Mouse (Mus musculus) yolk sac, embryonic 10.5 days (tissue): ENCODE results near the gene Fgfr2.
"Not testable (repeated sequence)": the region's sequence is repeated elsewhere in the genome, so short reads cannot be mapped to it uniquely, and the experiment has no call there.

Source experiments
- DNase-seq: peaks from one replicate; pipeline ENCODE4 v3.0.0-alpha.2; 2017; ENCODE audit warnings: low spot score

Gene Fgfr2

DNA sequence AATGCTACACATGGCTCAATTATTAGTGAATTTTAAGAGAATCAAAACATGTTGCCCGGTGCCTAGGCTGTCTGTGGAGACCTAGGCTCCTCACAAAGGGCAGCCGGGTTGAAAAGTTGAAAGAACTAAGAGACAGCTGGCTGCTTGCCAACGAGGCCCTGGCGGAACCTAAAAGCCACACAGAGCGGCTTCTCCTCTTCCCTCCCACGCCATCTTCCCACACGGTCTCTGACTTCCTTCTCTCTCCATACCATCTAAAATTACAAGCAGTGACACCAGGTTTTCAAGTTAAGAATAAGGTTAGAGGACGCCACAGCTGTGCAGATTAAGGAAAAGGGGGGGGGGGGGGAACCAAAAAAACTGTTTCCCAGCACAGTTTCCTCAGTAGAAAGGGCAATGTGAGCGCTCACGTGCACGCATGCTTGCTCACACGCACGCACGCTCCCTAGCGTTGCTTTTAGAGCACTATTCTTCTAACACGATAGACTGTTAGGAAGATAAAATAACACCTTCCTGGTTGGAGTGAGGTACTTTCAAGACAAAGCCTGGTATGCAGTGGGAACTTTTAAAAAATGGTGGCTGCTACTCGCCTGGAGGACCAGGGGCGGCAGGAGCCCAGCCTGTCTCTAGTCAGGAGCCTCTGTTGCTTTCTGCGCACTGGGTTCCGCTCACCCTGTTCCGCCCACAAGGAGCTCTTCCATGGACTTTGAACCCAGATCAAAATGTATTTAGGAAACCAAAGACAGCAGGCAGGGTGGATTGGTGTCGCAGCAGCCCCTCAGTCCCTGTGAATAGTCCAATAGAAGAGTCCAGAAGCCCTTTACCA is 2491.4 kb downstream of the Fgfr2 start:
- DNase-seq = no peak

DNA sequence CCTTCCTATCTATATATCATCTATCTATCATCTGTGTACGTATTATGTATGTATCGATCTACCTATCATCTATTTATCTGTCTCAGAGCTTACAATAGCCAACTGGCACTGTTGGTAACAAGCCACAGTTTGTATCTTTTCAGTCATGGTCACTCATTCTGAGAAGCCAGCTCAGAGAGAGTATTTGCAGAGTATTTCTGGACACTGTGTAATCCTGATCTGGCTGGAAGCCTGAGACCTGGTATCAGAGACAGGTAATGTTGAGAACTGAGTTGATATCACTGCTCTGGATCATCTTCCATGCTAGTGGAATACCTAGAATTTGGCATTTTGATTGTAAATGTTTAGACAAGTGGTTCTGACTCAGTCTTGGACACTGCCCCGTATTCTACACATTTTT is 2492.2 kb downstream of the Fgfr2 start:
- no peak for DNase-seq

DNA sequence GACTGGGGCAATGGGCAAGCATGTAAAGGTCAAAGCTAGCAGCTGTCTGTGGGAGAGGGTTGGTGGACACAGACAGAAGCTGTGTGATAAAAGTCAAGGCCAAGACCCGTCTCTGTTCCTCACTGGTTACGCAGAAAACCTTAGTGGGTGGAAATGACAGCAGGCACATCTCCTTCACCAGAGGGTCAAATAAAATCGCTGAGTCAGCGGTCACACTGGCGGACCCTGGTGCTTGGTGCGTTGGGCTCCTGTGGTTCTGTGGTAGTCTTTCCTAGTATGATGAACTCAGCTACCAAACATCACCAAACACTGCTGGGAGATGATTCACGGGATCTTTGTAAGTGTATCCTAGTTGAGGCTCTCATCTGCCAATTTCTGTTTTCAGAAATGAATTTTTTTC is 2493.2 kb downstream of the Fgfr2 start:
- no peak for DNase-seq

DNA sequence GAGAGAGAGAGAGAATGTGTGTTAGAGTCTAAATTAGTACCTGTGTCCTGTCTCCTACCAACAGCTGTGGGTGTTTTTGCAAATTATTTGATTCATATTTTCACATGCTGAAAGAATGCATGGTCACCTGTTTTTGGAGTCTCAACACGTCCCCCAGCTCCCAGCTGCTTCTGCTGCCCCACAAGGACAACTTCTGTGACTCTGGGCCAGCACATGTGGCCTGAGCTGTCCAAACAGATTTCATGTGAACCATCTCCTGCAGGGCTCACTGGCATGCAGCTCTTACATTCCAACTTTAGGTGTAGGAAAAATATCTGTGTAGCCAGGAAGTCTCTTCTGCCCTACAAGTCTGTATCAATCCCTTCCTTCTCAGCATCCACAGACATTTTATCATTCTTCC is 2494.5 kb downstream of the Fgfr2 start:
- no peak for DNase-seq

DNA sequence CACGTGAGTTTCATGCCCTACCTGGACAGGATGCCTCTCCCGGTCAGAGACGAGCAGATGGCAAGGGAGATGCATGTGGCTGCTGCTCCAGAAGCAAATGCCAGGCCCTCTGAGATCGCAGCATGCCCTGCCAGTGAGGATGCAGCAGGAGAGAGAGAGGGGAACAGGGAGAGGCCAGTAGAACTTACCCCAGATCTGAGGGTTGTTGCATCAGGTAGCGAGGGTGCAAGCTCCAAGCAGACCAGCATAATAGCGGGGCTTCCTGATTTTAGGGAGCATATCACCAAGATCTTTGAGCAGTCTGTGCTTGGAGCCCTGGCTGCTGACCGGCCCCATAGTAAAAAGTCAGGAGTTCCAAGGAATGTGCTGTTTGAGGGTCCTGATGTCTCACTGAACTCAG is 2497.8 kb downstream of the Fgfr2 start:
- DNase-seq = no peak

DNA sequence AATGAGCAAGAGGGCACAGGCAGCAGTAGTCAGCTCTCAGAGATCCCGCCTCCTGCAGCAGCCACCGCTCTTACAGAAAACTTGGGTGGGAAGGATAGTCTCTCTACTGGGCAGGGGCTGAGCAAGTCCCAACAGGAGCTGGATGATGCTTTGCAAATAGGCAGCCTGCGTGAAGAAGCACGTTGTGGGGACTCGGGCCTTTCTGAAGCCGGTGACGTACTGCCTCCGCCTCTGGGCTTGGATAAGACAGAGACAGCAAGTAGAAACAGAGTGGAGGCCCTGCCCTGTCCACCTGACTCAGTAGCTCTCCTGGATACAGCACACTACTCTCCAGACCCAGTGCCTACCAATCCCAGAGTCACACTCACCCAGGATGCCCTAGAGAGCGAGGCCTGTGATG is 2498.9 kb downstream of the Fgfr2 start:
- no peak for DNase-seq

DNA sequence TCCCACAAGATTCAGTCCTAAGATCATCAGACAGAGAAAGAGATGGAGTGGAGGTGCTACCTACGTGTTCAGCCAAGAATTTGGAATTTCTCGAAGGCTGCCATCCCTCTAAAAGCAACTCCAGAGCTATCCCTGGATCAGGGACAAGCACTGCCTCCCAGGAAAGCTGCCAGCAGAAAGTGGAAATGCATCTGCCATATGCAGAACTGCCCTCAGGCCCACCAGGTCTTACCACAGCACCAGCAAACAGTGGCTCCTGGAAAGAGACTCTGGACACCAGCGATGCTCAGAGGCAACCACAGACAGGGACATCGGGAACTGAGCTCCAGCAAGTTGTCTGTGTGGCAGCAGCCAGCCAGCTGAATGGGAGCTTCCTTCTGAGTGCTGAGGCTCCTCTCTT is 2500.8 kb downstream of the Fgfr2 start:
- no peak for DNase-seq

DNA sequence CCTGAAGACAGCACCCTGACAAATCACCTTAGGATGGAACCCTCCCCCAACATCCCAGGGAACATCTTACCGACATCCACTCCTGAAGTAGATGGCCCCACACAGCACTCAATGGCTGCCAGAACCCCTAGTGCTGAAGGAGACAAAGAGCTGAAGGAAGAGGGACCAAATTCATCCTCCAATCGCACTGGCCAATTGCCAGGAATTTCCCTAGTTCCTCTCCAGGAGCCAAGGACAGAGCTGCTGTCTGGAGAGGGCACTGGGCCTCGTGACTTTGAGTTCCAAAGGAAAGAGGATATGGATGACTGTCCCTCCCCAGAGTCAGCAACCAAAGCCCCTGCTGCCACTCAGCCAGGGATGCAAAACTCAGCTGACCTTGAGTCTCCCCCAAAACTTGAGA is 2501.2 kb downstream of the Fgfr2 start:
- DNase-seq = no peak

DNA sequence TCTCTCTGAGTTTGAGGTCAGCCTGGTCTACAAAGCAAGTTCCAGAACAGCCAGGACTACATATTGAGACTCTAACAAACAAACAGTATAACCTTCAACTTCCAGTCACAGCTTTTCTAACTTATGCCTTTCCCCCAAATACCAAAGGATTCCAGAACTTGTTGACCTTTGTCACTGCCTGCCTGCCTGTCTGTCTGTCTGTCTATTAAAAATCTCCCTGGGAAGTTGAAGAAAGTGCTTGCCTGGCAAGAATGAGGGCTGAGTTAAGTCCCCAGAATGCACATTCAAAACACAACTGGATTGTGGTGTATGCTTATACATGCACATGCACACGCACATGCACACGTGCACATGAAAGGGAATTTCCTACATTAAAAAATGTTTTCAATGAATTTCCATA is 2502.1 kb downstream of the Fgfr2 start:
- no peak for DNase-seq

DNA sequence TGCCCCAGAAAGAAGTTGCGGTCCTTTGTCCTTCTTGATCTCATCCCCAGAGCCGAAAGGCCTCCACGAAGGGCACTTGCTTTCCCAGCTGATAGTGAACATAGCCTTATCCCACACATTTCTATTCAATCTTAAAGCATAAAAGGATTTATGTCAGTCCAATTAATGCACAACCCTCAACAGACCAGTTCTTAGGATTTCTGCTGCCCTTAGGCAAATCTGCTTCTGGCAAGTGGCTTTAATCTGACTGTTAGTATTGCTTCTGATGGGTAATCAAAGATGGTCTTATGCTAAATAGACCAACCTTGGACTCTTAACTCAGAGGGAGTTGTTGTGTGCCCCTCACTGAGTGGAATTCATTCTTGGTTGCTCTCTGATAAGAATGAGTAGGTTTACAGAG is 2505.6 kb downstream of the Fgfr2 start:
- DNase-seq = no peak

DNA sequence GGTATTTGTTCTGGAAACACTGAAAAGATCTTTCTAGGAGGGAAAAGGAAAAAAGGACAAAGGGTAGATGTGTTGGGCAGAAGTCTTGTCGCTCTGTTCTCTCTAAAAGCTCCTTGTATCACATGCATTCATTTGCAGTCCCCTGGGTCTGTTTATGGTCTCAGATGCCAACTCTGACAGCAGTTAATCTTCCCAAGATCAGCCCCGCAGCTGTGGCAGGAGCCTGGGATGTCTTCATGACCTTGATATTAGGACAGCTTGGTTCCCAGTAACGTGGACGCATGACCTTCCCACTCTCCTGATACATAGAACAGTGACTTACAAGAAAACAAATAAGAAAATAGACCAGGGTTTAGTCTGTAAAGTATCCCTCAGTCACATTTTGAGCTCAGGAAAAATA is 2509.2 kb downstream of the Fgfr2 start:
- no peak for DNase-seq

DNA sequence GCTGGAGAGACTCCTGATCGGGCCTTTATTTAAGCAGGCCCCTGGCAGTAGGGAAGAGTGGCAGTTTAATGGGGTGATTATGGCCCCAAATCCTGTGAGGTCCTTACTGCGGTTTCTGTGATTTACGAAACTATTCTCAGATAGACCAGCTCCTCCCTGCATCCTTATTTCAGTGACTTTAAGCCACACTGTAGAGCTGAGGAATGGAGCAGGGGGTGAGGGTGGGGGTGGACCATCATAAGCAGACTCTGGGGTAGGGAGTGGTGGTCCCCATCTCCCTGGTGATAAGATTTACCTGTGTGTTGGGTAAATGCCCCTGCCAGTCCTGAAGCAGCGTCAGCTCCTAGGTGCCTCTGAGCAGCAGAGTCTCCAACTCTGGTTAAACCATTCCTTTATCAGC is 2516.2 kb downstream of the Fgfr2 start:
- no peak for DNase-seq

DNA sequence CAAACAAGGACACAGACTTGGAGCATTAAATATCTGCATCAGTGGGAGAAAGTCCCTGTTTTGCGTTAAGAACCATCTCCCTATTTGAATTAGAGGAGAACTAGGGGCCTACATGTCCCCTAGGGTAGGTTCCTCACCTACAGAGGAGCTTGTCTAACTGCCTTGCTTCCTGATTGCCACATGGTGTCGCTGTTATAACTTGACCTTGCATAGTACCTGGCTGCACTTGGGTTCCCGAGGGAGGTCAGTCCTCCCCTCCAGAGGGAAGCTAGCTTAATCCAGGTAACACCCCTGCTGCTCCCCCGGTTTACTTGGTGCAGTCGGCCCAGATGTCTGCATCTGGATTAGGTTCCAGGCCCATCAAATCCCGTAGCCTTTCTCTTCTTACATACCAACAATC is 2518.0 kb downstream of the Fgfr2 start:
- DNase-seq = peak; percentile 21

DNA sequence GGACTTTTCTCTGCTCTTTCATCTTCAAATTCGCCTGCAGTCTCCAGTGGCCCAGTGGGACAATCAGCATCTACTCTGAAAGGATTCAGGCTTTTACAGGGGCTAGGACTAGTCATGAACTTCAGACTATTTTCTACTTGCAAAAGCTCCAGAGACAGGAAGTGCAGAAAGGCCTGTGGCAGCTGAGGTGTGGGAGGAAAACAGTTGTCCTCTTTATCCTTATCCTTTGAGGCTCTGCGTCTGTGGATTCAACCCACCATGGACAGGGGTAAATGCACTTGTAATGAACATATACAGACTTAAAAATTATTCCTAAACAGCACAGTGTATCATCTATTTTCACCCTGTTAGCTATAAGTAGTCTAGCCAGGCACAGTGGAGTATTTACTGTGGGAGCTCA is 2518.8 kb downstream of the Fgfr2 start:
- DNase-seq = no peak

DNA sequence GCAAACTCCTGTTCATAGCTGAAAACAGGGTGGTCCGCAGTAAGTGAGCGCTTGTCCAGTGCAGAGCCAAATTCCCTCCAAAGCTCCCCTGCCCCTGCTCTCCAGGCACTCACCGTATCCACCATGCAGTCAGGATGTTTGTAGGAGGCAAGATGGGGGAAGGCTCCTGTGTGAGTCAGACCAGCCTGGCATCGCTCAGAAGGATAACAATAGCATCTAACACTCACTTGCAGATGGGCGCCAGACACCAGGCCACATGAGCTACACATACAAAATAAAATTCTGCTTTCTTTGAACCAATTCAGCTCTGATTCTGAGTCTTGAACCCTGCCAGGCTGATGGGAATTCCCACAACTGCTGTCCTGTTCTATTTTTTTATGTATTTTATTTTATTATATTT is 2519.6 kb downstream of the Fgfr2 start:
- no peak for DNase-seq

DNA sequence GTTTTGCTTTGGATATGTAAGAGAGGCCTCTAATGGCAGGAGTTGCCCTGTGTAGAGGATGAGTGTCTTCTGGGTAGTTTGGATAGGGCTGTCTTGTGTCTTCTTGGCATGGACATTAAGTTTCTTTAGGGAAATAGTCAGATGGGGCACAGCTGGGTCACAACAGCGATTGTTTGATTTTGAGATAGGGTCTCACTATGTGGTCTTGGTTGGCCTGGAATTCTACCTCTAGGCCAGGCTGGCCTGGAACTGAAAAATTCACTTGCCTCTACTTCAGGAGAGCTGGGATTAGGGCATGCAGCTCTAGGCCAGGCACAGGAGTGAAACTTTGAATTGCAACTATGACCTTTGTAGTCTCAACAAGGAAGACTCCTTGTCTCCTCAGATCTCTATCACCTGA is 2520.3 kb downstream of the Fgfr2 start:
- no peak for DNase-seq

DNA sequence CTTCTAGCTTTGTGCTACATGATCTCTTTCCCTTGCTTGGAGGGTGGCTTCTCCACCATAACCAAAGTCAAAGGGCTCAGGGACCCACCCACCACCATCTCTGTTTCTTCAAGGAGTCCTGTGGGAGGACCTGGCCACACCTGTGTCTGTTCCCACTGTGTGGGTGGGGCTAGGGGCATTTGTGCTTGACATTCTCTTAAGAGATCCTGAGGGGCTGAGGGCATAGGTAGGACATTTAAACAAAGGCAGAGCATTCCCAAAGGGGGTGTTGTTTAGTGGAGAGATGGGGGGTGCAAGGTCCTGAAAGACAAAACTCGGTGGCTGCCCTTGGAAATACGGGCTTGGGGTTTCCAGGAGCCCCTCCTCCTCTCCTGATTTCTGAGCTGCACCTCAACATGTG is 2522.6 kb downstream of the Fgfr2 start:
- no peak for DNase-seq

DNA sequence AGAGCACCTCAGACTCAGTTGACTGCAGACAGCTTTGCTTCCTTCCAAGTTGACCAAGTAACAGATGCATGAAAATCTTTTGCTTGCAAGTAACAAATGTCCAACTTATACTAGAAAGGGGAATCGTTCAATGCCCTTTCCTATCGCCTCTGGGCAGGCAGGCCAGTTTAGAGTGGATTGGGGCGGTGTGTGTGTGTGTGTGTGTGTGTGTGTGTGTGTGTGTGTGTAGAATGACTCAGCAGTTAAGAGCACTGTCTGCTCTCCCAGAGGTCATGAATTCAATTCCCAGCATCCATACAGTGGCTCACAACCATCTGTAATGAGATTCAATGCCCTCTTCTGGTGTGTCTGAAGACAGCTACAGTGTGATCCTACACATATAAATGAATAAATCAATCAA is 2523.1 kb downstream of the Fgfr2 start:
- no peak for DNase-seq

DNA sequence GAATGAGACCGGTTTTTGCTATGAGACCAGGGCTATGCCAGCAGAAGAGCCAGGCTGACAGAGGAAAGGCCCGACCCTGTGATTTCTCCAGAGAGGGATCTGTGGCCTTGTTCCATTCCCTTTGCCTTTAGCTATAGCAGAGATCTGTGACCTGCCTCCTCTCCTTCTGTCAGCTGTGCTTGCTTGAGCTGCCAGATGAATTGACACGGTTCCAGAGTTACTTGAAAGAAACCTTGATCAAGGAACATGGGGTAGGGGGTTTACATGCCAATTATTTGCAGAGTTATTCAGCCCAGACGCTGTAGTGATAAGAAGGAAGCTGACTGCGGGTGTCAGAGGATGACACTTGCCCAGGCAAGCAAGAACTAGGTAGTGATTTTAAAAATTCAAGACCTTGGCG is 2525.6 kb downstream of the Fgfr2 start:
- no peak for DNase-seq

DNA sequence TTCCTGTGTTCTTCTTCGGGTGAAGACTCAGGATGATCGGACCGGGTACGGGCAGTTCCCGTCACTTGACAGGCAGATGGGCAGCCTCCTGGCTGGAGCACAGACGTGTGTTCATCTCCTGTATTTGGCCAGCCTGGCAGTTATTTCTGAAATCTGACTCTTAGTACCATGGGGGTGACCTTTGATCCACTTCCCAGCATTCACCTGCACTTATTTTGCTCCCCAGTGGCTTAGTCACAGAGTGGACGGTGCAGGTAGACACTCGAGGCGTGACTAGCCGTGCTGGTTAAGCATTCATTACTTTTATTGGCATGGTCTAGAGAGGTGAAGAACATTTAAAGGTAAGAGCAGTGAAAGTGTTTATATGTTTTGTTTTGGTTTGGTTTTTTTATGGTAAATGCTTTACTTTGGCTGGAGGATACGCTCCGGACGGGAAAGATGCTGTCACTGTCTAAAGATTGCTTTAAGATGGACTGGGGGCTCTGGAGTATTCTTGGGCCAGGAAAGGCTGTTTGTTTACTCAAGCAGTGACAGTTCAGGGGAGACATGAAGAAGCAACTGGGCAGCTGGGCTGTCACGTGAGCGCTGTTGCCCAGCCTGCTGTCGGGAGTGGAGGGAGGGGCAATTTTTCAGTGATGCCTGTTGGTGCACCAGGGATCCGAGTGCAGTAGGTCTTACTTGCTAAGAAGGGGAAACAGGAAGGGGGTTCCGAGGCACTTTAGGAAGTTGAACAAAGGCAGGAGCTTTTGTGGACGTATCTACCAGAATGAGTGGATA is 2526.9 kb downstream of the Fgfr2 start:
- peak; percentile 48 for DNase-seq

DNA sequence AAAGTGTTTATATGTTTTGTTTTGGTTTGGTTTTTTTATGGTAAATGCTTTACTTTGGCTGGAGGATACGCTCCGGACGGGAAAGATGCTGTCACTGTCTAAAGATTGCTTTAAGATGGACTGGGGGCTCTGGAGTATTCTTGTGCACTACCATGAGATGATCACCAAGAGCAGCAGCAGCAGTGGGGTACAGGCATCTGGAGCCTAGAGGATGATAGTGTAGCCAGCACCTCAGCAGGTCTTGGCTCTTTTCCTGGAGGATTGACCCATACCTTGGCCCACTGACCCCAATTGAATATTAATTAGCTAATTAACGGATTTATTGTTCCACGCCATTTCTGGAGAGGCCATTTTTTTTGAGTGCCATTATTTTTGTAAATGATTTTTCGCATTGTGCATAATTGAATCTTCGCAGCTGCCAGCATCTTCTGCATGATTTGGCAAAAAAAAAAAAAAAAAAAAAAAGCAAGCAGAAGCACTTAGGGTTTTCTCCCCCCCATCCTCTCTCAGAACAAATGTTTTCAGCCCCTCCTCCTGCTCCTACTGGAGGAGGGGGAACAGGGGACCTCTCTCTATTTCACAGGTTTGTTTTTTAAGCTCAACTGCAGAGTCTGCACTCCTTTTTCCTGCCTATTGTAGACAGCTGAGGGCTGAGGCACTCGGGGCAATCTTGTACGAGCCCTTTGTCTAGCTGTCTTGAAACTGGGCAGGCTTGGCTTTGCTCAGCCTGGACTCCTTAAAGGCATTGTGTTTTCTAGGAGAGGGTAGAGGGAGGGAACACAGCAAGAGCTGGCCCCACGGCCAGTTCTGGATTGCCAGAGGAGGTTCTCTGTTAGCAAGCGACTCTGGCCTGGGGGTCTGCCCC is 2529.5 kb downstream of the Fgfr2 start:
- DNase-seq = not testable (repeated sequence)

DNA sequence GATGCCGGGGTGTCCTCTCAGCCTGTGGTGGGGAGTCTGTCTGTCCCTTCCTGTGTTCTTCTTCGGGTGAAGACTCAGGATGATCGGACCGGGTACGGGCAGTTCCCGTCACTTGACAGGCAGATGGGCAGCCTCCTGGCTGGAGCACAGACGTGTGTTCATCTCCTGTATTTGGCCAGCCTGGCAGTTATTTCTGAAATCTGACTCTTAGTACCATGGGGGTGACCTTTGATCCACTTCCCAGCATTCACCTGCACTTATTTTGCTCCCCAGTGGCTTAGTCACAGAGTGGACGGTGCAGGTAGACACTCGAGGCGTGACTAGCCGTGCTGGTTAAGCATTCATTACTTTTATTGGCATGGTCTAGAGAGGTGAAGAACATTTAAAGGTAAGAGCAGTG is 2530.2 kb downstream of the Fgfr2 start:
- not testable (repeated sequence) for DNase-seq
